Mouse (Mus musculus) neural tube, embryonic 12.5 days (tissue): Measurements from ENCODE around the gene Pipox. TPM values are rescaled to one million over a fixed set of nuclear protein-coding genes. Genes with fewer than 3 reads are reported as not detected.
A peak's percentile ranks its signal among the peaks of the same experiment; 100 is the strongest.

ENCODE experiments used
- ATAC-seq: fragments of 200-750 bp; cut with Nextera tagmentation; 2 replicates; pipeline ENCODE4 v1.8.0; 2017; ENCODE audit warnings: low read depth, mild to moderate bottlenecking, moderate TSS enrichment, moderate library complexity; ENCODE audit not compliant: low FRiP score
- H3K27ac ChIP-seq: fragments of 300-500 bp; sonication (generic); 2 replicates; pipeline ENCODE4 v1.5.1; 2016
- H3K27me3 ChIP-seq: fragments of 300-500 bp; sonication (generic); replicated peaks from 2 replicates; pipeline ENCODE4 v1.6.1; 2016; ENCODE audit warnings: mild to moderate bottlenecking
- H3K36me3 ChIP-seq: fragments of 300-500 bp; sonication (generic); 2 replicates; pipeline ENCODE4 v1.6.1; 2016; ENCODE audit warnings: mild to moderate bottlenecking
- H3K4me1 ChIP-seq: fragments of 300-500 bp; sonication (generic); 2 replicates; pipeline ENCODE4 v1.6.1; 2016
- H3K4me2 ChIP-seq: fragments of 300-500 bp; sonication (generic); replicated peaks from 2 replicates; pipeline ENCODE4 v1.6.1; 2016; ENCODE audit warnings: mild to moderate bottlenecking
- H3K4me3 ChIP-seq: fragments of 300-500 bp; sonication (generic); 2 replicates; pipeline ENCODE4 v1.5.1; 2016
- H3K9ac ChIP-seq: fragments of 300-500 bp; sonication (generic); 2 replicates; pipeline ENCODE4 v1.6.1; 2016; ENCODE audit warnings: mild to moderate bottlenecking
- H3K9me3 ChIP-seq: fragments of 300-500 bp; sonication (generic); 2 replicates; pipeline ENCODE4 v1.6.1; 2016; ENCODE audit warnings: mild to moderate bottlenecking
- WGBS: fragments of 180-500 bp; shearing (Covaris S2); methylation state at CpG from one replicate; pipeline ENCODE4 v1.1.7; 2016; 5-methylcytosine and 5-hydroxymethylcytosine counted together
- polyA plus RNA-seq: library from polyadenylated mRNA; unstranded; fragments of >200 nt; fragmentation: Nextera tagmentation; extraction: Ambion mirVana; gene quantifications from 2 replicates; pipeline ENCODE4 v1.2.1, GENCODE M21; 2016

Pipox gene
- polyA plus RNA-seq, 1 experiment from 2014 or later, result 4.7 TPM

GRCm38 (mm10) chr11:77836290-77836689 is 57.6 kb downstream of the Pipox start:
- Histone ChIP-seq H3K27ac (no peak overlapping the region), H3K4me3 (no peak overlapping the region)
- no peak for ATAC-seq

GRCm38 (mm10) chr11:77835109-77835508 is 58.8 kb downstream of the Pipox start:
- peaks cover 10% of the 10 kb centered on the region for H3K27me3 ChIP-seq
- peaks cover 11% of the 10 kb centered on the region for H3K4me1 ChIP-seq
- H3K27ac ChIP-seq, result no peak overlapping the region
- no peaks in the 10 kb centered on the region for H3K9me3 ChIP-seq
- H3K36me3 ChIP-seq, result peaks cover 61% of the 10 kb centered on the region
- H3K4me2 ChIP-seq, result no peak overlapping the region
- 82% methylated on average over 3 of the region's 3 CpGs for WGBS
- no peak overlapping the region for H3K9ac ChIP-seq
- no peak overlapping the region for H3K4me3 ChIP-seq
- no peak for ATAC-seq

More at GRCm38 (mm10) chr11:77836290-77836689, 57.6 kb downstream of the Pipox start:
- H3K36me3 ChIP-seq, result peaks cover 70% of the 10 kb centered on the region
- 76% methylated on average over 5 of the region's 5 CpGs for WGBS
- peaks cover 8% of the 10 kb centered on the region; the same call in 1 of the 2 replicates for H3K27me3 ChIP-seq
- no peak overlapping the region for H3K4me2 ChIP-seq
- H3K9ac ChIP-seq, result no peak overlapping the region
- H3K4me1 ChIP-seq, result peaks cover 11% of the 10 kb centered on the region; the same call in 1 of the 2 replicates
- H3K9me3 ChIP-seq, result no peaks in the 10 kb centered on the region

GRCm38 (mm10) chr11:77832541-77832940 is 61.4 kb downstream of the Pipox start:
- peaks cover 67% of the 10 kb centered on the region for H3K36me3 ChIP-seq
- H3K27ac ChIP-seq, result no peak overlapping the region
- H3K4me3 ChIP-seq, result no peak overlapping the region
- no peak overlapping the region for H3K4me2 ChIP-seq
- no peak overlapping the region for H3K9ac ChIP-seq
- WGBS, result 89% methylated on average over 4 of the region's 4 CpGs
- H3K27me3 ChIP-seq, result peaks cover 22% of the 10 kb centered on the region
- H3K9me3 ChIP-seq, result no peaks in the 10 kb centered on the region
- ATAC-seq, result no peak
- peaks cover 18% of the 10 kb centered on the region for H3K4me1 ChIP-seq

GRCm38 (mm10) chr11:77830875-77831274 is 63.0 kb downstream of the Pipox start:
- Histone ChIP-seq H3K27me3 (peaks cover 34% of the 10 kb centered on the region), H3K9me3 (no peaks in the 10 kb centered on the region), H3K4me1 (peaks cover 24% of the 10 kb centered on the region), H3K36me3 (peaks cover 52% of the 10 kb centered on the region), H3K9ac (0 out of 2 replicates have a peak overlapping the region, but pooled peaks have one; percentile 38), H3K4me2 (no peak overlapping the region), H3K4me3 (no peak overlapping the region), H3K27ac (no peak overlapping the region)
- 55% methylated on average over 7 of the region's 7 CpGs for WGBS
- no peak for ATAC-seq

Other genes with a start within 250 kb of the Pipox start
- gene Nufip2, start 207.9 kb downstream of the Pipox start, polyA plus RNA-seq, result 4.1 and 5.1 TPM in 2 replicates
- gene Cryba1, start 168.8 kb downstream of the Pipox start, polyA plus RNA-seq, result 8.2 and 14.1 TPM in 2 replicates
- 49.5 and 49.9 TPM in 2 replicates for gene Myo18a, start 130.8 kb downstream of the Pipox start, polyA plus RNA-seq
- 2.4 and 2.7 TPM in 2 replicates for gene Gm10277, start 106.3 kb downstream of the Pipox start, polyA plus RNA-seq
- gene Sez6, start 36.7 kb upstream of the Pipox start, polyA plus RNA-seq, result 48.5 and 51.4 TPM in 2 replicates
- gene Phf12, start 88.7 kb upstream of the Pipox start, polyA plus RNA-seq, result 29.5 and 29.7 TPM in 2 replicates
- 24.5 and 29.0 TPM in 2 replicates for gene Dhrs13, start 138.2 kb upstream of the Pipox start, polyA plus RNA-seq
- gene Flot2, start 143.8 kb upstream of the Pipox start, polyA plus RNA-seq, result 74.8 and 81.0 TPM in 2 replicates
- 29.7 and 32.4 TPM in 2 replicates for gene Eral1, start 186.3 kb upstream of the Pipox start, polyA plus RNA-seq
- 25.3 and 27.9 TPM in 2 replicates for gene Fam222b, start 200.6 kb upstream of the Pipox start, polyA plus RNA-seq